Mouse (Mus musculus): ENCODE data around the gene Sept9. TPM values are rescaled to one million over a fixed set of nuclear protein-coding genes. Genes with fewer than 3 reads are reported as not detected.

Gene Sept9
- polyA plus RNA-seq, 1 experiment: 45.3 TPM

GRCm38 (mm10) chr11:117226214-117226535 lies 26.7 kb downstream of the Sept9 start:
- 88% methylated on average over 5 of the region's 5 CpGs for WGBS
- no peak for TF ChIP-seq POLR2A (IDR thresholded peaks at IDR 0.05; ENCODE audit: low read depth, low read length)
- TF ChIP-seq CTCF (IDR thresholded peaks at IDR 0.05; ENCODE audit: extremely low read depth, insufficient read depth, insufficient read length, insufficient replicate concordance): no peak
- Histone ChIP-seq H3K27ac (ENCODE audit: insufficient read depth, low read length) (no peak overlapping the region), H3K4me3 (ENCODE audit: extremely low read depth, insufficient read depth, insufficient read length) (no peak overlapping the region), H3K36me3 (ENCODE audit: control insufficient read depth, insufficient read depth, low read length) (no peaks in the 10 kb centered on the region), H3K4me1 (ENCODE audit: control insufficient read depth, insufficient read depth, insufficient read length) (no peaks in the 10 kb centered on the region), H3K27me3 (ENCODE audit: control insufficient read depth, insufficient read depth, low read length) (no peaks in the 10 kb centered on the region)
- DNase-seq (ENCODE audit: low read depth in 1 of 2, low spot score in 2 of 2): no peak

GRCm38 (mm10) chr11:117228139-117228538 lies 28.7 kb downstream of the Sept9 start:
- Histone ChIP-seq H3K27ac (ENCODE audit: insufficient read depth, low read length) (no peak overlapping the region), H3K27me3 (ENCODE audit: control insufficient read depth, insufficient read depth, low read length) (no peaks in the 10 kb centered on the region), H3K4me1 (ENCODE audit: control insufficient read depth, insufficient read depth, insufficient read length) (no peaks in the 10 kb centered on the region), H3K4me3 (ENCODE audit: extremely low read depth, insufficient read depth, insufficient read length) (no peak overlapping the region), H3K36me3 (ENCODE audit: control insufficient read depth, insufficient read depth, low read length) (no peaks in the 10 kb centered on the region)
- no peak for DNase-seq (ENCODE audit: low read depth in 1 of 2, low spot score in 2 of 2)
- TF ChIP-seq POLR2A (IDR thresholded peaks at IDR 0.05; ENCODE audit: low read depth, low read length) (no peak), CTCF (IDR thresholded peaks at IDR 0.05; ENCODE audit: extremely low read depth, insufficient read depth, insufficient read length, insufficient replicate concordance) (no peak)
- 81% methylated on average over 10 of the region's 10 CpGs for WGBS

GRCm38 (mm10) chr11:117231551-117231950 lies 32.1 kb downstream of the Sept9 start:
- no peak for DNase-seq (ENCODE audit: low read depth in 1 of 2, low spot score in 2 of 2)
- H3K36me3 ChIP-seq (ENCODE audit: control insufficient read depth, insufficient read depth, low read length): no peaks in the 10 kb centered on the region
- no peaks in the 10 kb centered on the region for H3K27me3 ChIP-seq (ENCODE audit: control insufficient read depth, insufficient read depth, low read length)
- no peaks in the 10 kb centered on the region for H3K4me1 ChIP-seq (ENCODE audit: control insufficient read depth, insufficient read depth, insufficient read length)
- 77% methylated on average over 11 of the region's 11 CpGs for WGBS
- H3K27ac ChIP-seq (ENCODE audit: insufficient read depth, low read length): no peak overlapping the region
- TF ChIP-seq CTCF (IDR thresholded peaks at IDR 0.05; ENCODE audit: extremely low read depth, insufficient read depth, insufficient read length, insufficient replicate concordance) (no peak), POLR2A (IDR thresholded peaks at IDR 0.05; ENCODE audit: low read depth, low read length) (no peak)
- no peak overlapping the region for H3K4me3 ChIP-seq (ENCODE audit: extremely low read depth, insufficient read depth, insufficient read length)

GRCm38 (mm10) chr11:117232032-117232431 lies 32.6 kb downstream of the Sept9 start:
- Histone ChIP-seq H3K4me3 (ENCODE audit: extremely low read depth, insufficient read depth, insufficient read length) (no peak overlapping the region), H3K27me3 (ENCODE audit: control insufficient read depth, insufficient read depth, low read length) (no peaks in the 10 kb centered on the region), H3K36me3 (ENCODE audit: control insufficient read depth, insufficient read depth, low read length) (no peaks in the 10 kb centered on the region), H3K27ac (ENCODE audit: insufficient read depth, low read length) (no peak overlapping the region), H3K4me1 (ENCODE audit: control insufficient read depth, insufficient read depth, insufficient read length) (no peaks in the 10 kb centered on the region)
- TF ChIP-seq CTCF (IDR thresholded peaks at IDR 0.05; ENCODE audit: extremely low read depth, insufficient read depth, insufficient read length, insufficient replicate concordance) (no peak), POLR2A (IDR thresholded peaks at IDR 0.05; ENCODE audit: low read depth, low read length) (no peak)
- DNase-seq (ENCODE audit: low read depth in 1 of 2, low spot score in 2 of 2): no peak
- WGBS: 67% methylated on average over 19 of the region's 19 CpGs

GRCm38 (mm10) chr11:117232886-117233458 lies 33.5 kb downstream of the Sept9 start:
- H3K27ac ChIP-seq (ENCODE audit: insufficient read depth, low read length): no peak overlapping the region
- H3K36me3 ChIP-seq (ENCODE audit: control insufficient read depth, insufficient read depth, low read length): no peaks in the 10 kb centered on the region
- H3K27me3 ChIP-seq (ENCODE audit: control insufficient read depth, insufficient read depth, low read length): no peaks in the 10 kb centered on the region
- no peaks in the 10 kb centered on the region for H3K4me1 ChIP-seq (ENCODE audit: control insufficient read depth, insufficient read depth, insufficient read length)
- no peak overlapping the region for H3K4me3 ChIP-seq (ENCODE audit: extremely low read depth, insufficient read depth, insufficient read length)
- 67% methylated on average over 10 of the region's 10 CpGs for WGBS
- no peak for DNase-seq (ENCODE audit: low read depth in 1 of 2, low spot score in 2 of 2)
- TF ChIP-seq POLR2A (IDR thresholded peaks at IDR 0.05; ENCODE audit: low read depth, low read length) (no peak), CTCF (IDR thresholded peaks at IDR 0.05; ENCODE audit: extremely low read depth, insufficient read depth, insufficient read length, insufficient replicate concordance) (no peak)

GRCm38 (mm10) chr11:117233818-117234217 lies 34.4 kb downstream of the Sept9 start:
- H3K27me3 ChIP-seq (ENCODE audit: control insufficient read depth, insufficient read depth, low read length): no peaks in the 10 kb centered on the region
- WGBS: 53% methylated on average over 8 of the region's 8 CpGs
- no peak for TF ChIP-seq POLR2A (IDR thresholded peaks at IDR 0.05; ENCODE audit: low read depth, low read length)
- no peak for TF ChIP-seq CTCF (IDR thresholded peaks at IDR 0.05; ENCODE audit: extremely low read depth, insufficient read depth, insufficient read length, insufficient replicate concordance)
- DNase-seq (ENCODE audit: low read depth in 1 of 2, low spot score in 2 of 2): no peak
- no peak overlapping the region for H3K27ac ChIP-seq (ENCODE audit: insufficient read depth, low read length)
- no peaks in the 10 kb centered on the region for H3K36me3 ChIP-seq (ENCODE audit: control insufficient read depth, insufficient read depth, low read length)
- no peaks in the 10 kb centered on the region for H3K4me1 ChIP-seq (ENCODE audit: control insufficient read depth, insufficient read depth, insufficient read length)
- H3K4me3 ChIP-seq (ENCODE audit: extremely low read depth, insufficient read depth, insufficient read length): no peak overlapping the region

- no peaks in the 10 kb centered on the region for H3K36me3 ChIP-seq (ENCODE audit: control insufficient read depth, insufficient read depth, low read length)
- no peaks in the 10 kb centered on the region for H3K27me3 ChIP-seq (ENCODE audit: control insufficient read depth, insufficient read depth, low read length)
- TF ChIP-seq POLR2A (IDR thresholded peaks at IDR 0.05; ENCODE audit: low read depth, low read length) (no peak), CTCF (IDR thresholded peaks at IDR 0.05; ENCODE audit: extremely low read depth, insufficient read depth, insufficient read length, insufficient replicate concordance) (no peak)
- H3K27ac ChIP-seq (ENCODE audit: insufficient read depth, low read length): no peak overlapping the region
- H3K4me3 ChIP-seq (ENCODE audit: extremely low read depth, insufficient read depth, insufficient read length): no peak overlapping the region
- 60% methylated on average over 12 of the region's 12 CpGs for WGBS
- H3K4me1 ChIP-seq (ENCODE audit: control insufficient read depth, insufficient read depth, insufficient read length): no peaks in the 10 kb centered on the region
- no peak for DNase-seq (ENCODE audit: low read depth in 1 of 2, low spot score in 2 of 2)
Observed at GRCm38 (mm10) chr11:117235086-117235897, 35.8 kb downstream of the Sept9 start.
